Mouse (Mus musculus): Measurements from ENCODE around the gene Tspan5.

The Tspan5 gene

DNA sequence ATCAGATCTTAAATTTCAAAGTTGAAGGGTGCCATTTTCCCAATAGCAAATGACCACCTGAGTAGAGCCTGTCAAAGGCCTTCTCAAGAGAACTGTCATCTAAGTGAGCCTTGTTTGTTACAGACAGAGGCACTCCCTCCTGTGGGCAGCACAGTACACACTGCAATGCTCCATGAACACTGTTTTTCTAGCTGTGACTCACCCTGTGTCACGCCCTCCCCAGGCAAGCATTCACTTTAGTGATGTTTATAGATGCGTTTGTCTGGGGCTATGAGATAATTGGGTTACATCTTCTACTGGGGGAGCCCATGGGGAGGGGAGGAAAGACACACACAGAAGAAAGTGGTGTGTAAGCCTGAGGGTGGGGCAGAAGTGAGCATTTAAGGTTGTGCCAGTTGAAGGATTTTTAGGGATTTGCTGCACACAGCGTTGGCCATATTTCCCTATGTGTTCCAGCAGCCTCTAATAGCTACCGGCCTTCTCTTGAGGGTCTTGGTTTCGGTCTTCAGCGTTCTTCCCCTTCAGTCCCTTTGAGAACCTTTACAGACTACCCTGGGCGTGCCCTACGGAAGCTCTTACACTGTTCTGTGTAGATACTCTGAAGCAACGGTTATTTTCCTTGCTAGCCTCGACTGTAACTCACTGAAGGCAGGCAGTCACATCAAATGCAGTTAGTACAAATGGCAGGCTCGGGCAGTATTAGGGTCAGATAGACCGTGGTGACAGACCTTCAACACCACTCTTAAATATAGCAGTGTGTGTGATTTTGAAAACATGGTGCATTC is 29.7 kb downstream of the Tspan5 start:
- no peak for DNase-seq (ENCODE audit: low spot score)

DNA sequence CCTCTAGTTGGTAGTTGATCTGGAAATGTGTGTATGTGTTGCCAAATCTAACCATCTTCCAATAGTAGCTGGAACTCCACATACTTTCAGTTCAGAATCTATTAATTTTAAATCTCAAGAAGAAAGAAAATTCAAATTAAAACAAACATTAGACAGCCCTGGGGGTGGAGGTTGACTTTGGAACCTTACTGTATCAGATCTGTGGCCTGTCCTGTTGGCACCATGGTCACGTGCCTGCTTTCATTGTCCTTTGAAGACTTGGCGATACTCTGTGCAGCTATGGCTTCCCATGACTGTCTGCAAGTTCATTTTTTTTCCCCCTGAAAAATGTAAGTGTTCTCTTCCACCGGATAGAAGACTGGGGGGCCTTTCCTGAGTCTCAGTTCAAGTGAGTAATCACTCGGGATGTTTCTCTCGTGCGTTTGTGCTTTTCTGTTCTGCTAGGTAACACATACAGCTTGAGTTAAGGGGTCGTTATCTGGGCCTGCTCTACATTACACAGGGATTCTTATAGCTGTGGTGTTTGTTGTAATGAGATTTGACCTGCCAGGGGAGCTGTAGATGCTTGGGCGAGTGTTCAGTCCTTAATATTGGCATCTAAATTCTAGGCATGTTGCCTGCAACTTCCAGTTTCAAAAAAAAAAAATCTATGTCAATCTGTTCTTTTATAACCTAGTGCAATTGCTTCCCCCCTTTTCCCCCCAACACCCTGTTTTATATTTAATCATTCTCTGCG is 32.0 kb downstream of the Tspan5 start:
- DNase-seq (ENCODE audit: low spot score) = no peak

DNA sequence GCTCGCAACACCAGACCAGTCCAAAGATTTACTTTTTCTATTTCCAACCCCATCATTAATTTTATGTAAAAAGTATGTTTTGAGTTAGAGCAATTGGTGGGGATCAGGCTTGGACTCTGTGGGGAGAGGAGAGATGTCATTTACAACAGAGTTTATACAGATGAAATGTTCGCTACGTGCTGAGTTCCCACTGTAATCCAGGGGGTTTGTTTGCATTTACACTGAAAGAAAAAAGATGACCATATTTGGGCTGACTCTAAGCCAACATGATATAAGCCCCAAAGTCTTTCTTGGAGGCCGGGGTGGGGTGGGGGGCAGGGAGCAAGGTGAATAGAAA is 32.6 kb downstream of the Tspan5 start:
- DNase-seq (ENCODE audit: low spot score) = no peak

DNA sequence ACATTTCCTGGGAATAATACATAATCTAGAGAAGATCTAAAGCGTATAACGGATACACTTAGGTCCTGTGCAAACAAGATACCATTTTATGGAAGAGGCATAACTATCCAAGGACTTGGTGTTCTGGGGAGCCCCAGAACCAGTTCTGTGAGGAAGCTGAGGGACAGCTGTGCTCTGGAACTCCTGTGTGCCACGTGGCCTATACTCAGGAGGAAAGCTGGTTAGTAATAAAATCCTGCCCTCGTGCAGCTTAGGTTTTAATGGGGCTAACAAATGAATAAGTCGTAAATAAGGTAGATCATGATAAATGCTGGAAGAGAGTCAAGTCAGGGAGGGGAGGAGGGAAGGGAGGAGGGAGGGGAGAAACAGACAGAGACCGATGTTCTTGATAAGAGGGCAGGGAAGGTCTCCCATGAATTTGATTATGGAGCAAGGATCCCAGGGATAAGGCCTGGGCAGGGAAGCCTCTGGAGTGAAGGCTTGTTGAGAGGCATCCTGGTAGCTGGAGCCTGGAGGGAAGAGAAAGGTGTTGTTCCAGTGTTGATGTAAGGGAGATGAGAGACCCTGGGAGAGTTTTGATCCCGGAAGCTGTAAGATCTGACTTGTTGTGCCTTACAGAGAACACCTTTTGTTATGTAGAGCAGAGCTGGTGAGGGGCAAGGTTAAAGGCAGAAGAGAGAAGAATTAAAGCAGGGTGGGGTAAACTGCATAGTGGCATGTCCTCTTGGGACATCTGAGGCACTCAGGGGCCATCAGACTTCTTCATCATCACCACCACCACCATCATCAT is 34.1 kb downstream of the Tspan5 start:
- DNase-seq (ENCODE audit: low spot score) = no peak

DNA sequence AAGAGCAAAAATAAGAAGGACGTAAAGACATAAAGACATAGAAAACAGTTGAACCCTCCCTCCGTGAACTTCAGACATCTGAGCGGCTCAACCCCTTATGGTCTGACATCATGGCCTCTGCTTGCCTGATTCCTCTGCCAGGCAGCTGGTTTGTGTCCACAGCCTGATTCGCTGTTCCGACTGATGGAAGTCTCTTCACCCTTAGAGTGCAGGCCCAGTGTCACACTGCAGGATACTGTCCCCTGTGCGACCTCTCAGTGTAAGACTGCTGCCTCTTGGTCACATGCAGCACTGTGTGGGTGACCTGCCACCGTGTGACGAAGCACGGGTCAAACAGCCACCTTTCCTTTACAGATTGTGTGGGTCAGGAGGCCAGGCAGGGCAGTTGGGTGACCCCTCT is 39.5 kb downstream of the Tspan5 start:
- DNase-seq (ENCODE audit: low spot score) = peak; percentile 53

DNA sequence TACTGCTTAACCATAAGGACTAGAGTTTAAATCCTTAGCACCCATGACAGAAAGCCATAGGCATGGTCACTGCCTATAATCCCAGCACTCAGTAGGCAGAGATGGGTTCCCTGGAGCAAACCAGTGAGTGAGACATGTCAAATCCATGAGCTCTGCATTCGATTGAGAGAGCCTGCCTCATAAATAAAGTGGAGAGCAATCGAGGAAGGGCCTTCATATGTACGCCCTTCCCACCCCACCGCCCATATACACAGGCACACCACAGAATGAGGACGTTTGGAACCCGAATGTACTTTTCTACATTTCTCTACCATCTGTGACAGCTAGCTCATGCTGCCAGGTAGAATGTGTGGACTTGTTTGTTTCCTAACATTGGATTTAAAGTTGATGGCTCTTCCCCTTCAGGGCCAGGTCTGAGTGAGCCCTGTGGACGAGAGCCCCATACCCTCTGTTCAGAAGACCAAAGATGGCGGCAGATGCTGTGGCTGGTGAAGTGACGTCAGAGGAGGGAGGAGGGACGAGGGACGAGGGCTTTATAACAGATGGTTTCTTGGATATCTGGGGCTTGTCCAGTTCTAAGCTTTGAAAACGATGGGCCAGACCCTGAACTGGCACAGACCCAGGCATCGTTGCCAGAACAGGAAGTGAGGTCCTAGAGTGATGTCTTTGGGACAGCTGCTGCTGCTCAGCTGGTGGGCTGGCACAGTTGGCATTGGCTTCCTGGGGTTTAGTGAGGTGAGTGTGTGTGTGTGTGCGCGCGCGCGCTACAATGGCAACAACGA is 42.1 kb downstream of the Tspan5 start:
- DNase-seq (ENCODE audit: low spot score) = no peak

DNA sequence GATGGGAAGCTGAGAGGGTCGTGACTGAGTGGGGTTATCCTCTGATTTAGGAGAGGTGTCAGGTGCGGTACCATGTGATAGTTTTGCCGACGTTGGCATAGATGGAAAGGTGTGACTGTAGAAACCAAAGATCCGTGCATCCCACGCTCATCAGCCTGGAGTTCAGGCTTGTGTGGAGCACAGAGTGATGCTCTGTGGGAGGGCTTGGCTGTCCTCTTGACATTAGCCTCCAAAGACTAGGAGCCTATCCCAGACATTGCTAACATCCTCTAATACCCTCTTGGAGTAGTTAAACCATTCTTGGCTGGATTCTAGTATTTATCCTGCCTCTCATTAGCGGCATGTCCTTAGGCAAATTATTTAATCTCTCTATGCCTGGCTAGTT is 42.6 kb downstream of the Tspan5 start:
- no peak for DNase-seq (ENCODE audit: low spot score)

DNA sequence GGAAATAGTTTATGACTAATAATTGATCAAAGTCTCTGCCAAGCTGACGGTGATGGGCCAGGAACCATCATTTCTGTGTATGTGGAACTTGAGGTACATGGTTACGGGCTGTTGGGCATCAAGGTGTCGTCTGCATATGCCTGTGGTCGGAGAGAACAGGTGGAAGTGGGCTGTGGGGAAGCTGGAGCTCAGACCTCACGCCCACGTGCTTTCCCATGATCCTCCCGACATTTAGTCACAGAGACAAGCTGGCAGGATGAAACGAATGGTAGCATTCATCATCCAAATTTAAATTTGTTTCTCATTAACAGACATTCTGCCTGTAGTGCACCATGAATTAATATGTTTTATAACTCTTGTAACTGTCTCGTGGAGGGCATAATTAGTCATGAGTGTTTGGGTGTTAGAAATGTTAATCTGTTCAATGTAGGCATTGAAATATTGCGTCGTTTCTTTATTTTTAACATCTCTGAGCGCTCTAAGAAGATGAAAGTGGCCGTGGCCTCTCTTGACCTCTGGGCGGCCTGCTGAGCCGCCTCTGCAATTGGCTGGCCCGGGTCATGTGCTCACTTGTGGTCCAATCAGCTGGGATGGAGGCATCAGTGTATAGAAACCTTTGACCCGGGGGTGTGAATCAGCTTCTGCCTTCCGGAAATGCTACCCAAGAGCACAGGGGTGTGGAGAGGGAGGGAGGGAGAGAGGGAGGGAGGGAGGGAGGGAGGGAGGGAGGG is 45.9 kb downstream of the Tspan5 start:
- no peak for DNase-seq (ENCODE audit: low spot score)

DNA sequence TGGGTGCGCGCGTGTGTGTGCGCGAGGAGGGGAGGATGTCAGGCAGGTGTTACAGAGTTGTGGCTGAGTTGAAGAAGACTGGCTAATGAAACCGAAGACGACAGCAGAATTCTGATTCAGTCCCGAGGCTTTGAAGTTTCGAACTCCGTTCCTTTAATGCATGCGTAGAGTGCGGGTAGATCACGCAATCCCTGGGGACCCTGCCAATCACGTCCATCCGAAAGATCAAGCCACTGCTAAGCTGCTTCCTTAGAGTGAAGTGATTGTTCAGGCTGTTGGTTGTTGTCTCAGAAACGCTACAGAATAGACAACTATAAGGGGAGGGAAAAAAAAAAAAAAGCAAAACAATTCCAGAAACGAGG is 46.5 kb downstream of the Tspan5 start:
- no peak for DNase-seq (ENCODE audit: low spot score)

DNA sequence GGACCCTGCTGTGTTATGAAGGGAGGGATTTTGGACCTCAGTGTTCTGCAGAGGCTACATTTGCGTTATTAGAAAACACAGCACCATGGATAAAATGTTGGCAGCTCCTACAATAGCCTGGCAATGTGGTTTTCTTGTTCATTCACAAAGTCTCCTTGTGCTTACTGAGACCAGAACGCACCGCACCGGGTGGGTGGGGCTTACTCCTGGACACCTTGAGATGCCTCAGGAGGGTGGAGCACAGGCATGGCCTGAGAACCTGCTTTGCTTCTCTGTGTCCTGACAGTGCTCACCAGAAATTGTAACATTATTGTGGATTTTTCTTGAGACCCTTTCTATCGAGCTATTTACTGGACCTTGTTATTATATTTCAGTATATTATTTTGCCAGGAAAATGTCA is 47.3 kb downstream of the Tspan5 start:
- no peak for DNase-seq (ENCODE audit: low spot score)

DNA sequence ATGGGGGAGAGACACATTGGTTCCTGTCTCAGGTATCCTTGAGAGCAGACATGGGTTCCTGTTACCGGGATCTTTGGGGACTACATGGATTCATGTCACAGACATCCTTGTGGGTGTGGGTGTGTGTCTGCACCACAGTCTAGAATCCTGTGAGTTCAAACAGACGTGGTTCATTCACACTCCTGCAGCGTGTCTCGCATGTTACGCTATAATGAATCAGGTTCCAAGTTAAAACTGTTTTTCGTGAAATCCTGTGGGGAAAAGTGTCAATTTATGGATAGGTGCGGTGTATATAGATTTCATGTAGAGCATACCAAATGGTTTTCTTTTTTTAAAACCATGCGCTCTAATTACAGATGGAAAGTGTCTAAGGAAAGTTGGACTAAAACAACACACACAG is 52.5 kb downstream of the Tspan5 start:
- DNase-seq (ENCODE audit: low spot score) = no peak

DNA sequence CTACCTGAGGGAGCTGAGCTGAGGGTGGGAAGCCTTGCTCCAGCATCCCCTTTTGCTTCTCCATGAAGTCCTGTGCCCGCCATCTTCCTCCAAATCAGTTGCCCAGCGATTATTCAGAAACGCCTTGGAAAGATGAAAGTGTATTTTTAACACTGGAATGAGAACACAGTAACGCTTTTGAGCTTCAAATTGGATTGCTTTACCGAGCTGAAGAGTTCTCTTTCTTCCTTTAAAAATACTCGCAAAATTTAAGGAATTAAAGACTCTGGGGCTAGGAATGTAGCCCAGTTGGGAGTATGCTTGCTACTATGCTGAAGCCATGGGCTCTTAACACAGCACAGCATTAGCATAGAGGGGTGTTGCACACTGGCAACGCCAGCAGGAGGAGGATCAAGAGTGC is 54.0 kb downstream of the Tspan5 start:
- DNase-seq (ENCODE audit: low spot score) = no peak

DNA sequence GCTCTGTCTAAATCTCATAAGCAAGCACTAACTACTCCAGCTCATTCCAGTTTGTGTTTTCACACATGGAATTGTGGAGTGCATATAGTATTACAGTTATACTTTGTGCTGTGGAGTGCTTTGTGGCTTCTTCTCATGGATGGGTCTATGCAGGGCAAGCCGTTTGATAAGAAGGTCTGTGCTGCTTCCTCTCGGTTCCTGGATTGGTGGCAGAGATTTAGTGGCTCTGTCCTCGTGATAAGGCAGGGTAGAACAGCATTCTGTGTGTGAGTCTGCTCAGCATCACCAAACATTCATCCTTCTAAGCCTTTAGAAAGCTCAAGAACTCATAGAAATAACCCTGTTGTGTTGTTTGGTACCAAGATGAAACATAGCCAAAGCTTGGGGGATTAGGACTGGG is 54.6 kb downstream of the Tspan5 start:
- no peak for DNase-seq (ENCODE audit: low spot score)

DNA sequence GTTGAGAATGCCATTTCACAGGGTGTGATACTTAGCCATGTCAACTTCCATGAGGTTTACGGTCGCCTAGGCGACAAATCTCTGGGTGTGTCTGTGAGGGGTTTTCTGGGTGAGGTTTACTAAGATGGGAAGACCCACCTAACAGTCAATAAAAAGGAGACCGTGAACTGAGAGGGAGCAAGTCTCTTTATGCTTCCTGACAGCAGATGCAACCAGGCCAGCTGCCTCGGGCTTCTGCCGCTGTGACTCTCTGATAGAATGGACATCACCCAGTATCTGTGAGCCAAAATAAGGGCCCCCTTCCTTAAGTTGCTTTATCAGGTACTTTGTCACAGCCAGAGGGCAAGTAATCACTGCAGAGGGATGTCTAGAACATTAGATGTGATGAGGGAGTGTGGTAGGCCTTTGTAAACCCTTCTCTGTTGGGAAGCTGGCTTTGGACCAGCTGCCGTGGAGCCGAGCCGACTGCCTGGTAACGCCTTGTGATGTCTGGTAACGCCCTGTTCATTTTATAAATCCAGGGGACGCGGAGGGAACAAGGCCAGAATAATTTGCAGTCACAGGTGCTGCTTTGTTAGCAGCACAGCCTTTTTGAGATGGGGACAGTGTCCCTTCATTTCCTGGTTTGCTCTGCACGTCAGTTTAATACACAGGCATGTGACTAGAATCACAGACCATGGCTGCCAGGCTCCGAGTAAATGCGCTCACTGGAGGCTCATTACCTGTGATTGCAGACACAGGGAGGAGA is 58.8 kb downstream of the Tspan5 start:
- DNase-seq (ENCODE audit: low spot score) = no peak

DNA sequence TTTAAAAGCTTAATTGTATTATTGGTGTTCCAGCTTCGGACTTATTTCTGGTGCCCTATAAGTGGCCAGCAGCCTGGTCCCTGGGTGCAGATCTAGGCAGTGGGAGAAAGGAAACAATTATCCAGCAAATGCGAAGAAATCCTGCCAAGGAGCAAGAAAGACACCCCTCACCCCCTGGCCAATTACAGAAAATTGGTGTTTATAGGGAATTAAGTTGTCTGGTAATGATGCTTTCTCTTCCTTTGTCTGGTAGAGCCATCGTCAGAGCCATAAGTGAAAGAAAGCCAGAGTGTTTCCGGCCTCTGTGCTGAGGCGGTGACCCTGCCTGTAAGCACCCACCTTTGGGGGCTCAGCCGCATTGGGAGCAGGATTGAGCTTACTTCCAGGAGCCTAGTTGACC is 59.7 kb downstream of the Tspan5 start:
- no peak for DNase-seq (ENCODE audit: low spot score)

DNA sequence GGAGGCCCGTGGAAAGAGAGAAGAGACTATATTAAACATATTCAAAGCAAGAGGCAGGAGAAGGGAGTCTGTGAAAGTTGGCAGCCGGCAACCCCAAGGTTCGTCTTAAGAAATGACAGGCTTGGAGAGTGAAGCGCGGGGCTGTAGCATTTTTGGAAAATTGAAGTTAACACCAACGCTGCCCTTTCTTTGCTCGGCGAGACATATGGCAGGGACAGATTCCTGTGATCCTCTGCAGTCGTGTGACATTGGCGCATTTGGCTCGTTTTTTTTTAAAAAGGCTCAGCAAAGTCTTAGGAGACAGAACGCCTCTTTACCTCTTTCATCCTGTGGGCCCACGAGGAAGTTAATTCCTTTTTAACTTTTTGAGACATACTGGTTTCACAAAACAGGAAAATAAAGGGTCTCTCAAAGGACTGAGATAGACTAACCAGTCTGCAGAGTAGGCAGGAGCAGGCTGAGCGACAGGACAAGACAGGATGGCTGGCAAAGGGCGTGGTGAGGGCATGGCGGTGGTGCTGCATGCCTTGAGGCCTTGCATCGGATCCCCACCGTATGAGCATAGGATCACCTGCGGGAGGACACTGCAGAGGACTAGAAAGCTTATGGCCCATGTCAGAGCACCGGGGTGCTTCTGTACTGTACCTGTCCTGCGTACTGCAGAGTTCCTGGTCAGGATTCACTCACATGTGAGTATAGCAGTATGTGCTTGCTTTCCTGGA is 60.9 kb downstream of the Tspan5 start:
- DNase-seq (ENCODE audit: low spot score) = no peak

DNA sequence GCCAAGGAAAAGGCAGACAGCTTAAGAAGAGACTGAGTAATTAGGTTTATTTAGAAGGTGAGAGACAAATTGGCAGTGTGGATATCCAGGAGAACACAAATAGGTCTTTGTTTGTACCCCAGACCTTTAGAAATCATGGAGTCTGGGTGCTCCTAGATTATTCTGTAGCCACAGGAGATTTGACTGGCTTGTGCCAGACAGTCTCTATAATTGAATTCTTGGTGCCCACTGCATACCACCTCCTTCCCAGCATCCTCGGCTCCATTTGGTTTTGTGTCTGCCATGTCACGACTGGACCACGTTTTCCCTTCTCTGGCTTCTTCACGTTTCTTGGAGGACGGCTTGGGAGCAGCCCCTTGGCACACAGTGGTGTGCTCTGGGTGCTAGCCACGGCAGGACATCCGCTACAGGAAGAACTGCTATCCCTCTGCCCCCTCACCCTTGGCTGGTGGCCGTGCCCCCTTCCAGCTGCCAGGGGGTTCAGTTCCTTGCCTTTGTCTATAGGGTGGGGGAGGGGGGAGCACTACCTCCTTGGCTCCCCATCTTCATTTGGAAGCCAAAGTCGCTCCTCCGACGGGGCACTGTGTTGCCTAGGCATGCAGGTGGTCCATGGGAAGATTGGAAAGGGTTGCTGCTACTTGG is 61.6 kb downstream of the Tspan5 start:
- DNase-seq (ENCODE audit: low spot score) = no peak

DNA sequence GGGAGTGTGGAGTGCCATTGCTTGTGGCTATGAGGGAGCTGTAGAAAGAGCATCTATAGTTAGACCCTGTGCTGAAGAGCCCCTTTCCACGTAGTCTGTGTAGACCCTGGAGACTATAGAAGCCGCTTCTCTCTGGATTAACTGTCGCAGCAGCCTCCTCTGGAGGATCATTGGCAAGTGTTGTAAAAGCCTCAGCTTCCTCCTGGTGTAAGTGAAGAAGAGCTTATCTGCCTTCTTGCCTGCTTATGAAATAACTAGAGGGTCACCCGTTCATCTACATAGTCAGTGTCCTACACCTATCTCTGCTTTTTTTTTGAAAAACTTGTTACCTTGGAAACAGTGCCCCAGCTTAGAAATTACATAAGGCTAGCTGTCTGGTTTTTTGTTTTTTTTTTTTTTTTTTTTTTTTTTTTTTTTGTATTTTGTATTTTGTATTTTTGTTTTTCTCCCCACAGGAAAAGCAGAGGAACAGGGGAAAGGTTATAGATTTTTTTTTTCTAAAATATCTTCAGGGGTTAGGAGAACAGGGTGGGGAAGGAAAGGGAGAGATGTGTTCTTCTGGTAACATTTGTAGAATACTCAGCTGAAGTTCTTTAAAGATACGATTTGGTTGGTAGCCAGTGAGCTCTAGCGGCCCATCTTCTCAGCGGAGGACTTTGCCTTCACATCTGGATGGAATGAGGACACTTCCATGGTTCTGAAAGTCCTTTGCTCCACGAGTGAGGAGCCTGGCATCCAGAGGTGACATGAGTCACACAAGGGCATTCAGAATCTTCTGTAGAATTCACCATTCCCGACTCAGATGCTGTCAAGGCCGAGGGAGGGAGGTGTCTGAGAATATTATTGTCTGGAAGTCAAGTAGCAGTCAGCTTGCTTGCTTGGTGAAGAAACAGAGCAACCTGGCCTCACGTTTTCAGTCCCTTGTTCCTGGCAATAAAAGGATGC is 62.4 kb downstream of the Tspan5 start:
- DNase-seq (ENCODE audit: low spot score) = no peak

DNA sequence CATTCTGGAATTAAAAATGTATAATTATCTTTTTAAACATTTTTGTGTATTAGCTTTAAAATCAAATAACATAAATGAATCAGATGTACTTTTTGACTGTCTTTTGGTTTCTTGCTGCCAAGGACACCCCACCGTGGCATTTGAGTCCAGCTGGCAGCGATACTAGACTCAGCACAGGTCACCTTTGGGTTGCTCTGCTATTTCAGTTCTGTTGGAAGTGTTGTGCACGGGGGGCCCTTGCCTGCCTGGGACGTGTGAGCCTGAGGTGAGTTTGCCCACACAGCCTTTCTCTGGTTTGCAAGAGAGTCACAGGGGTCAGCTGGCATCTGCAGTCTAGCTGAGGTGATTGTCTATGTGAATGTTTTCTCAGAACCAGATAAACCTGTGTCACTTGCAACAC is 65.8 kb downstream of the Tspan5 start:
- no peak for DNase-seq (ENCODE audit: low spot score)
